Mouse (Mus musculus) stomach, embryonic 16.5 days (tissue): ENCODE measurements around the gene Sfxn3. TPM values are rescaled to one million over a fixed set of nuclear protein-coding genes. Genes with fewer than 3 reads are reported as not detected.

Experiments
- ATAC-seq: fragments of 200-750 bp; cut with Nextera tagmentation; 2 replicates; pipeline ENCODE4 v1.8.0; 2017; ENCODE audit warnings: moderate number of reproducible peaks, moderate TSS enrichment; ENCODE audit not compliant: insufficient read depth, low FRiP score
- H3K27ac ChIP-seq: fragments of 300-500 bp; sonication (generic); 2 replicates; pipeline ENCODE4 v1.5.1; 2014; ENCODE audit warnings: low read length
- H3K27me3 ChIP-seq: fragments of 300-500 bp; sonication (generic); 2 replicates; pipeline ENCODE4 v1.6.1; 2014; ENCODE audit warnings: low read length, control low read depth, mixed read lengths; ENCODE audit not compliant: control insufficient read depth, insufficient read depth
- H3K36me3 ChIP-seq: fragments of 300-500 bp; sonication (generic); 2 replicates; pipeline ENCODE4 v1.6.1; 2014; ENCODE audit warnings: low read length; ENCODE audit not compliant: control insufficient read depth, insufficient read depth
- H3K4me1 ChIP-seq: fragments of 300-500 bp; sonication (generic); 2 replicates; pipeline ENCODE4 v1.6.1; 2014; ENCODE audit warnings: low read length, control low read depth, mixed read lengths; ENCODE audit not compliant: control insufficient read depth, insufficient read depth
- H3K4me2 ChIP-seq: fragments of 300-500 bp; sonication (generic); 2 replicates; pipeline ENCODE4 v1.6.1; 2014; ENCODE audit warnings: low read depth, low read length, mixed read lengths
- H3K4me3 ChIP-seq: fragments of 300-500 bp; sonication (generic); replicated peaks from 2 replicates; pipeline ENCODE4 v1.5.1; 2014; ENCODE audit warnings: mild to moderate bottlenecking, low read length
- H3K9ac ChIP-seq: fragments of 300-500 bp; sonication (generic); 2 replicates; pipeline ENCODE4 v1.6.1; 2014; ENCODE audit warnings: low read length
- H3K9me3 ChIP-seq: fragments of 300-500 bp; sonication (generic); replicated peaks from 2 replicates; pipeline ENCODE4 v1.6.1; 2016; ENCODE audit warnings: low read length, control low read depth; ENCODE audit not compliant: control insufficient read depth
- WGBS: fragments of 180-500 bp; shearing (Covaris S2); extraction: QIAGEN DNeasy Blood & Tissue Kit; methylation state at CpG from one replicate; pipeline ENCODE4 v1.1.7; 2014; 5-methylcytosine and 5-hydroxymethylcytosine counted together
- polyA plus RNA-seq: library from polyadenylated mRNA; unstranded; fragments of >200 nt; fragmentation: Nextera tagmentation; extraction: Ambion mirVana; gene quantifications from 2 replicates; pipeline ENCODE4 v1.2.1, GENCODE M21; 2015

Gene Sfxn3
- polyA plus RNA-seq = 28.3 and 29.8 TPM in 2 replicates

- H3K9ac ChIP-seq = peak within 1 kb of the TSS; percentile 77
- H3K4me2 ChIP-seq = peak within 1 kb of the TSS; percentile 71
- 0 out of 2 replicates have a peak, but pooled peaks cover under 1% of the 10 kb centered on the region for H3K36me3 ChIP-seq
- H3K27me3 ChIP-seq = peaks cover 6% of the 10 kb centered on the region
- H3K27ac ChIP-seq = peak within 1 kb of the TSS; percentile 97
- no peaks in the 10 kb centered on the region for H3K9me3 ChIP-seq
- WGBS = under 1% methylated on average over 26 of the region's 26 CpGs
- peak; percentile 88 for ATAC-seq
- peak within 1 kb of the TSS; percentile 62 for H3K4me3 ChIP-seq
- peaks cover 21% of the 10 kb centered on the region; the same call in 1 of the 2 replicates for H3K4me1 ChIP-seq
Observed at GRCm38 (mm10) chr19:45047417-45047934, at the start of gene Sfxn3. Gene Sfxn3 (plus strand): TSS chr19:45047503.

GRCm38 (mm10) chr19:44997786-44998185 is 49.5 kb upstream of the Sfxn3 start:
- Histone ChIP-seq H3K27ac (no peak overlapping the region), H3K9me3 (no peaks in the 10 kb centered on the region), H3K9ac (no peak overlapping the region), H3K27me3 (no peaks in the 10 kb centered on the region), H3K4me2 (no peak overlapping the region), H3K4me3 (no peak overlapping the region), H3K36me3 (no peaks in the 10 kb centered on the region), H3K4me1 (no peaks in the 10 kb centered on the region)
- WGBS = 72% methylated on average over 11 of the region's 11 CpGs
- ATAC-seq = no peak

- H3K9ac ChIP-seq = no peak overlapping the region
- H3K4me1 ChIP-seq = no peaks in the 10 kb centered on the region
- no peak for ATAC-seq
- H3K27ac ChIP-seq = no peak overlapping the region
- H3K27me3 ChIP-seq = no peaks in the 10 kb centered on the region
- no peaks in the 10 kb centered on the region for H3K36me3 ChIP-seq
- no peaks in the 10 kb centered on the region for H3K9me3 ChIP-seq
- WGBS = 85% methylated on average over 8 of the region's 8 CpGs
- no peak overlapping the region for H3K4me2 ChIP-seq
- no peak overlapping the region for H3K4me3 ChIP-seq
Observed at GRCm38 (mm10) chr19:44999647-45000046, 47.7 kb upstream of the Sfxn3 start.

GRCm38 (mm10) chr19:45002301-45002700 is 45.0 kb upstream of the Sfxn3 start:
- H3K9me3 ChIP-seq = no peaks in the 10 kb centered on the region
- H3K27ac ChIP-seq = no peak overlapping the region
- no peak overlapping the region for H3K9ac ChIP-seq
- WGBS = 69% methylated on average over 3 of the region's 3 CpGs
- H3K36me3 ChIP-seq = no peaks in the 10 kb centered on the region
- H3K4me3 ChIP-seq = no peak overlapping the region
- no peak overlapping the region for H3K4me2 ChIP-seq
- H3K4me1 ChIP-seq = peaks cover 13% of the 10 kb centered on the region
- no peaks in the 10 kb centered on the region for H3K27me3 ChIP-seq
- no peak for ATAC-seq

- H3K36me3 ChIP-seq = no peaks in the 10 kb centered on the region
- WGBS = 86% methylated on average over 7 of the region's 7 CpGs
- no peaks in the 10 kb centered on the region for H3K9me3 ChIP-seq
- ATAC-seq = no peak
- no peak overlapping the region for H3K4me2 ChIP-seq
- H3K27ac ChIP-seq = no peak overlapping the region
- no peaks in the 10 kb centered on the region for H3K27me3 ChIP-seq
- peaks cover 18% of the 10 kb centered on the region for H3K4me1 ChIP-seq
- H3K4me3 ChIP-seq = no peak overlapping the region
- no peak overlapping the region for H3K9ac ChIP-seq
Observed at GRCm38 (mm10) chr19:45003740-45004516, 43.4 kb upstream of the Sfxn3 start.

- 0 out of 2 replicates have a peak, but pooled peaks cover 1% of the 10 kb centered on the region for H3K36me3 ChIP-seq
- H3K4me3 ChIP-seq = peak within 1 kb of the TSS; percentile 99
- no peak for ATAC-seq
- peak within 1 kb of the TSS; percentile 91 for H3K9ac ChIP-seq
- no peaks in the 10 kb centered on the region for H3K9me3 ChIP-seq
- WGBS = 10% methylated on average over 16 of the region's 16 CpGs
- peak within 1 kb of the TSS; percentile 82 for H3K27ac ChIP-seq
- peaks cover 18% of the 10 kb centered on the region for H3K4me1 ChIP-seq
- peak within 1 kb of the TSS; percentile 75 for H3K4me2 ChIP-seq
- no peaks in the 10 kb centered on the region for H3K27me3 ChIP-seq
Observed at GRCm38 (mm10) chr19:45005444-45005843, 41.9 kb upstream of the Sfxn3 start, which contains the start of gene Twnk. Gene Twnk (plus strand): TSS chr19:45005663.

GRCm38 (mm10) chr19:45005957-45006712 is 41.2 kb upstream of the Sfxn3 start, which contains the start of gene Mrpl43:
Gene Mrpl43 (minus strand): TSS chr19:45006442.
- H3K27me3 ChIP-seq = no peaks in the 10 kb centered on the region
- H3K4me2 ChIP-seq = peak within 1 kb of the TSS; percentile 75
- H3K27ac ChIP-seq = peak within 1 kb of the TSS; percentile 82
- under 1% methylated on average over 82 of the region's 82 CpGs for WGBS
- ATAC-seq = peak; percentile 92
- no peaks in the 10 kb centered on the region for H3K9me3 ChIP-seq
- H3K36me3 ChIP-seq = peaks cover 8% of the 10 kb centered on the region; the same call in 1 of the 2 replicates
- peak within 1 kb of the TSS; percentile 91 for H3K9ac ChIP-seq
- peak within 1 kb of the TSS; percentile 99 for H3K4me3 ChIP-seq
- H3K4me1 ChIP-seq = peaks cover 18% of the 10 kb centered on the region

- no peak for ATAC-seq
- Histone ChIP-seq H3K4me1 (peaks cover 18% of the 10 kb centered on the region), H3K4me3 (peak overlapping the region; percentile 99), H3K9ac (peak overlapping the region; percentile 91), H3K27ac (peak overlapping the region; percentile 82), H3K9me3 (no peaks in the 10 kb centered on the region), H3K27me3 (no peaks in the 10 kb centered on the region), H3K4me2 (peak overlapping the region; percentile 75), H3K36me3 (peaks cover 10% of the 10 kb centered on the region; the same call in 1 of the 2 replicates)
- 28% methylated on average over 17 of the region's 17 CpGs for WGBS
Observed at GRCm38 (mm10) chr19:45007021-45007420, 40.3 kb upstream of the Sfxn3 start.
